In the genomic region with DNA sequence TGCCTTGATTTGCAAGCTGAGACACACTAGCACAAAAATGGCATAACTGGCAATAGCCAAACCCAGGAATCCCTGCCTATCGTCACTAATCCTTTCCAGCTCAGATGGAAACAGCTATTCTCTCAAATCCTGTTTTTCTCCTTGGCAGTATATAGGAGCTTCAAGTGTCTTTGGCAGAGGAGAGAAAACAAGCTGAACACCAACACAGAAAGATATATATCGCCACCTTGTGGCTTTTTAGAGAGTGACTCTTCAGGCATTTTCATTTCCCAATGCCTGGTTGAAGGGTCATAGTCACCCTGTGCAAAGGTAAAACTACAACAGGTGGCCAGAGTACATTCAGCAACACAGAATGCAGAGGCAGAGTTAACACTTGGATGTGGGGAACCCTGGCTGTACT, we compare ENCODE assay signal across 8 mouse cellular contexts.
DNase-seq lines count a peak whose midpoint lies in the region; ATAC-seq and TF ChIP-seq lines count a peak whose summit lies in the region.

No protein-coding gene starts in this region.

- CTCF ChIA-PET in Patski (lab: Charles Lee), result no interaction called here

- H3K4me3 ChIP-seq in left cerebral cortex, adult 2 months, result no peak overlapping the region

- TF ChIP-seq CTCF in left cerebral cortex, adult 2 months (IDR thresholded peaks at IDR 0.05), result peak; percentile 48
- peak; percentile 31 for TF ChIP-seq CTCF in Patski (IDR thresholded peaks at IDR 0.05)

- in situ Hi-C loops in Patski (cut with MboI; ENCODE audit: low pct_unique_long_range_greater_than_20kb), result loop anchor here (25.0 kb wide), 1 partner anchor 405 kb away; no protein-coding TSS in a partner anchor

- DNase-seq in gastrocnemius, adult 18-20 months (ENCODE audit: low spot score), result peak; percentile 24
- DNase-seq in gastrocnemius, postnatal 25 days, result no peak
- no peak for DNase-seq in left cerebral cortex, adult 2 months (ENCODE audit: extremely low spot score in 1 of 2, low spot score in 2 of 2)
- no peak for DNase-seq in left cerebral cortex, postnatal 36 days (ENCODE audit: low spot score in 2 of 2)
- DNase-seq in Patski (ENCODE audit: low read depth, low spot score), result no peak
- DNase-seq in lung, postnatal 36 days, result peak; percentile 19
- no peak for DNase-seq in adrenal gland, postnatal 36 days
- DNase-seq in spleen, postnatal 10 days (ENCODE audit: low spot score in 2 of 2), result no peak

- intact Hi-C loops in left cerebral cortex, adult 2 months (cut with DNase I), result loop anchor here (1.0 to 5.0 kb wide), 2 partner anchors 95 to 136 kb away; no protein-coding TSS in a partner anchor
- intact Hi-C loops in left cerebral cortex, postnatal 36 days (cut with DNase I), result loop anchor here (5.0 kb wide), 1 partner anchor 135 kb away; no protein-coding TSS in a partner anchor

- peaks cover 45% of the 10 kb centered on the region for H3K27me3 ChIP-seq in Patski

- no peak overlapping the region for H3K27ac ChIP-seq in left cerebral cortex, adult 2 months

- POLR2A ChIA-PET in Patski (lab: Charles Lee), result no interaction called here

- ATAC-seq in Patski, result no peak

Comparison
In these comparisons a context has a peak if more than half of its experiments do, and no peak if none do; other contexts are left out.
1. DNase-seq: peak in gastrocnemius, adult 18-20 months (single experiment) and lung, postnatal 36 days (single experiment); none in gastrocnemius, postnatal 25 days (single experiment), left cerebral cortex, adult 2 months (0 of 2), left cerebral cortex, postnatal 36 days (0 of 2), Patski (single experiment), adrenal gland, postnatal 36 days (0 of 2) and spleen, postnatal 10 days (0 of 2).